Mouse (Mus musculus): ENCODE measurements at regions not wholly inside any gene's neighbourhood (a gene's known extent, or its start where the extent isn't known, plus 50 kb on each side); places are given as distances from the start of the nearest gene placed in this dataset.

DNA sequence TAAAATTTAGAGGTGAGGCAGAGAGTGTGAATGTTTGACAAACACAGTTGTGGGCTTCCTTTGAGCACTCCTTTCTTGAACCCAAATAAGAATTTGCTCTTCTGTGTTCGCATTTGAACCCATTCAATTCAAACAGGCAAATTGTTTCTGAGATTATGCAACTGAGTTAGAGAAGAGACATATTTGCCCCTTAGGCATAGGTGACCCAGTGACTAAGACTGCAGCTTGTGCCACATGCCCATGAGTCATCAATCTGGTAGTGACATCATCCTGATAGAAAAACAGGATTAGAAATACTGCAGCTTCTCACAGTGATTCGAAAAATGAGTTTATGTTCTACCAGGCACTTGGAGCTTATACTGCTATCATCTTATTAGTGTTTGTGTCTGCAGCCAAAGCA lies 67.2 kb downstream of the Zfp622 start:
- DNase-seq = peak; percentile 13

DNA sequence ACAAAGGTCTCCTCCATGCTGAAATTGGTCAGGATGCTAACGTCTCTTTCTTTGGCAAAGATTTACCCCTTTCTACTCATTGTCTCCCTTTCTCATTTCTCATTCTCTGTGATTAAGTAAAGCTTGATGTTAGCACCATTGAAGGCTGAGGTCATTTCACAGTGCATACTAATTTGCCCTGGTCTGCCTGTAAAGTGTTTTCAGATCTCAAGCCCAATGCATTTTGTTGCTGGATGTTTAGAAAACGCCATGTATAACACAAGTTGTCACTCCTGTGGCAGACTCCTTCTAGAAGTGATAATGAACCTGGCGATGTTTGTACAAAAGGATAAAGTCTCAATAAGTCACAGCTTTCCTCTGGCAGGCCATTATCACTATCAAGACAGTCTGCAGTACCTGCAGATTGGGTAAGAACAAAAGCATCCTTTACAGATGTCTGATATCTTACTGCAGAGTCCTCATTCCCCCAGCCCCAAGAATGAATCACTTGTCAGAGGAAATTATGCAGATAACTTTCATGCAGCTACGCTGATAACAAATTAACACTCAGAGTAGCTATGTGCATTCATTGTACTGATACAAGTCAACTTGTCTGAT lies 68.7 kb downstream of the Zfp622 start:
- DNase-seq = no peak

- no peak for DNase-seq
These were observed 73.9 kb downstream of the Zfp622 start for GRCm38 (mm10) chr15:26058019-26058418.

DNA sequence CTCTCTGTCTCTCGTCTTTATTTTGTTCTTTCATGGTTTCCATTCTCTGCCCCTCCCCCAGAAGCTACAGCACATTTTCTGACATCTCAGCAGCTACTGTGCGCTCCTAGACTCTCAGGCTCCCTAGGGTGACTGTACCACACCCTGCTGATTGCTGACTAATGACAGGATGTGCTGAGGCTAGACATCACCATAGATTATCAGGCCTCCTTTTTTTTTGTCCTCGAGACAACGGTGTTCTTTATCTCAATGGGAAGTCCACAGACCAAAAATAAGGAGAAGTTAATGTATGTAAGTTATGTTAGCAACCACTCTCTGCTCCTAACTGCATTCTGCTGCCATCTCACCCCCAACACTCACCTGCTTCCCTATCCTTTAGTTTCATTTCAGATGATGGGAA lies 116.0 kb downstream of the Zfp622 start:
- DNase-seq = no peak

- no peak for DNase-seq
These were observed 123.8 kb downstream of the Zfp622 start for GRCm38 (mm10) chr15:26107993-26108392.

DNA sequence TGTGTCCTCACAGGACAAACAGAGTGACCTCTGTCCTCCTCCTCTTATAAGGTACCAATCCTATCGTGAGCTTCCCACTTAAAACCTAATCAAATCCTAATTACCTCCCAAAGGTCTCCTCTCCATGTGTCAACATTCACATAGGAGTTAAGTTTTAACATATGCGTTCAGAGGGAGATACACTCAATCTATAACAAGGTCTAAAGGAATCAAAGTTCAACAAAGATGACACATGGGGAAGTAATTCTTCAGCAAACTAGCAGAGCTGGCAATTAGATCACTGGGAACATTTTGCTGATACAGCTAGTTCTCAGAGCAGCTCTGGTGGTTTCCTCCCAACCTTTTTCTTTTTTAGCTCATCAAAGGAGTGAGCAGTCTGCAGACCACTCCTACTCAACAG lies 160.0 kb downstream of the Zfp622 start:
- DNase-seq = no peak

DNA sequence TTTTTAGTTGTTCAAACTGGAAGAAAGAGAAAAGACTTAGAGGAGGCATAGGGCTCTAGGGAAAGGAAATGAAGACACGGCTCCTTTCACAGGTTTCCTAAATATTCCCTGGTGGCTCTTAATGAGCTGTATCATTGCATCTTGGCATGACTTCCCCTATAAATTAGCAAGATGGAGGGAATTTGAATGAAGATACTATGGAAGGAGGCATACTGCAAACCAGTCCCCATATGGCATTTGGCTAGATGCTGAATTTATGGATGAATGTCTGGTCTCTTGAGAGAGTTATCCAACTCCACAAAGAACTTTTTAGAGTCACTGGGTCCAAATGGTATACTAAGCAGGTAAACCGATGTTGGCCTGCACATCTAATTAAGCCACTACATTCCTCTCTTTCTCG lies 150.3 kb upstream of the March11 start:
- no peak for DNase-seq

- DNase-seq = no peak
These were observed 123.9 kb upstream of the March11 start for GRCm38 (mm10) chr15:26184930-26185329.

DNA sequence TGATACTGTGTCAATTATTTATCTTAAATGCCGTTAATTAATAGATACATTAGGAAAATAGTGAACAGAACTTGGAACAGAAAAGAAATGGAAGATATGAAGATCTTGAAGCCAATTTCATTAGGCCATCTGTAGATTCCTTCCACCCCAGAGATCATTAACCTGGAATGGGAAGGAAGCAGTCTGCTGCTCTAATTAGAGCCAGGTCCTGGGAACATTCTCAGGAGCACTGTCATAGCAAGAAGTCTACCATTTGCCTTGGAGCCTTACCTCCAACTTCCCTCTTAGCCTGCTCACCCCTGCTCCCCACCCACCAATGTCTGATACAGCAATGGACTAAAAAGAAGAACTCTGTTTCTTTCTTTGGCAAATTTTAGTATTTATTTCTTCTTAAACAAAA lies 113.3 kb upstream of the March11 start:
- DNase-seq = no peak

DNA sequence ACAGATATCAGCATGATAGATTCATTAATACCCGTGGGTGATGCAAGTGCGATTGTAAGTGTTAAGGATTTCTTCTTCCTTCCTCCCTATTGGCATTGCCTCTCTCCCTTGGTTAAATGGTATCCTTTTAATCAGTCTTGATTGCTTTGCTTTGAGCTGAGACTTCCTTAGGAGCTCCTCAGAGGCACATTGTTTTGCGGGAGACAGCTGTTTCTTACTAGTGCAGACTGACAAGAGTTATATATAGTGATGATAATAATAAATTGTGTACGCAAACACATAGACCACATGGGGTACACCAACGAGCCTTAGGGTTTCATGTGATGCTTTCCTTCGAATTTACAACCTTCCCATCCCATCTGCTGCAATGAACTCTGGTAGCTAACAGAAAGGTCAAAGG lies 102.0 kb upstream of the March11 start:
- DNase-seq = no peak

GRCm38 (mm10) chr15:26220855-26221254 lies 88.0 kb upstream of the March11 start:
- no peak for DNase-seq

DNA sequence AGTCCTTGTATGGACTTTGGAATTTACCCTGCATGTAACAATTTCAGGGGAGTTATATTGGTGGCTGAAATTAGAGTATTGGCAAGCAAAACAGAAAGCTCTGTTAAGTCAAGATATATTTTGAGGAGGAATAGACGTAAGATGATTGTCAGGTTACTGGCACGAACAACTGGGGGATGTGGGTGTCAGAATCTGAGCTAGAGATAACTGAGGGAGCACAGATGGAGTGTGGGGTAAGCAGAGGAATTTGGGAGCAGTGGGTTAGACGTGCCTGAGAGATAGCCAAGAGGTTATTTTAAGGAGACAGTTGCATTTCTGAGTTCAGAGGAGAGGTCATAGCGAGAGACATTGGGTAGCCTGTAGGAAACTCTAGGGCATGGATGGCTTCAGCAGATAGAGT lies 80.2 kb upstream of the March11 start:
- no peak for DNase-seq

All from adrenal gland, postnatal 14 days (tissue).